20 mouse cellular contexts compared by ENCODE assay signal in the genomic region with DNA sequence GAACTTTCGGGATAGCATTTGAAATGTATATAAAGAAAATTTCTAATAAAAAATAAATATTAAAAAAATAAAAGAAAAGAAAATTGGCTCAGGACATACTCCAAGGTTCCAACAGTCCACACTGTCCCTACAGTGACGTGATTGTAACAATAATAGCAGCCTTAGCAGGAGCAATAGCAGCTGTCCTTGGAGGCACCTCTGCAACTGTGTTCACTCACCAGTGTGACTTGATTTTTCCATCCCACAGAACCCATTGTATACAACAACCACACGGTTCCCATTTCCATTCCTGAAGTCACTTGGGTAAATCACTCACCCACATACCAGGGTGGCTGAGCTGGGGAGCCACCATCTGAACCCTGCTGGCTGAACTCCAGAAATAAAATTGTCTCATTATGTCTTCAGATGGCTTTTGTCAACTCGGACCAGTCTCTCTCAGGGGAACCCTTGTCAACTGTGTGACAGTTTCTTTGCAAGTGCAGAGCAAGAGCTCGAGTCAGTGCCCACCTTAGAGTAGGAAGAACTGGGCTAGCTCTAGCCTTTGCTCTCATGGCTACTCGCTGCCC.
DNase-seq lines count a peak whose midpoint lies in the region; ATAC-seq lines count a peak whose summit lies in the region.
"Had no signal": no experiment of that assay in that cellular context is flagged by ENCODE, and none has a peak within 500 bp of the region (broad histone marks: within the 10 kb centered on the region; RNA-seq: fewer than 3 reads in every experiment).

No protein-coding gene starts in this region.

- H3K36me3 ChIP-seq in midbrain, embryonic 11.5 days (ENCODE audit: control insufficient read depth, insufficient read depth, low read length): no peaks in the 10 kb centered on the region
- no peaks in the 10 kb centered on the region for H3K36me3 ChIP-seq in midbrain, embryonic 15.5 days (replicated peaks)
- H3K36me3 ChIP-seq in forebrain, embryonic 15.5 days: no peaks in the 10 kb centered on the region
- H3K36me3 ChIP-seq in hindbrain, embryonic 15.5 days: no peaks in the 10 kb centered on the region
- H3K36me3 ChIP-seq: embryonic facial prominence, embryonic 15.5 days; G1E; intestine, embryonic 15.5 days; limb, embryonic 12.5 days; midbrain, embryonic 12.5 days; neural tube, embryonic 13.5 days had no signal

- intact Hi-C loops in heart, postnatal 14 days (cut with DNase I): no loop called here

- H3K4me2 ChIP-seq in midbrain, embryonic 11.5 days: no peak overlapping the region
- H3K4me2 ChIP-seq in midbrain, embryonic 15.5 days: no peak overlapping the region
- no peak overlapping the region for H3K4me2 ChIP-seq in forebrain, embryonic 15.5 days (replicated peaks)
- H3K4me2 ChIP-seq in hindbrain, embryonic 15.5 days: no peak overlapping the region
- H3K4me2 ChIP-seq: embryonic facial prominence, embryonic 15.5 days; intestine, embryonic 15.5 days; limb, embryonic 12.5 days; midbrain, embryonic 12.5 days; neural tube, embryonic 13.5 days had no signal

- ATAC-seq in midbrain, embryonic 11.5 days (ENCODE audit: low FRiP score): no peak
- no peak for ATAC-seq in midbrain, embryonic 15.5 days (replicated peaks)
- 0 out of 2 replicates have a peak, but pooled peaks have one; percentile 26 for ATAC-seq in forebrain, embryonic 15.5 days (replicated peaks)
- peak; percentile 55; the same call in 1 of the 2 replicates for ATAC-seq in hindbrain, embryonic 15.5 days (ENCODE audit: low FRiP score, low read depth)
- ATAC-seq: intestine, embryonic 15.5 days had no signal

- no peaks in the 10 kb centered on the region for H3K27me3 ChIP-seq in midbrain, embryonic 11.5 days (ENCODE audit: control insufficient read depth, insufficient read depth, low read length)
- H3K27me3 ChIP-seq in midbrain, embryonic 15.5 days (replicated peaks): no peaks in the 10 kb centered on the region
- H3K27me3 ChIP-seq in forebrain, embryonic 15.5 days: no peaks in the 10 kb centered on the region
- no peaks in the 10 kb centered on the region for H3K27me3 ChIP-seq in hindbrain, embryonic 15.5 days
- H3K27me3 ChIP-seq: embryonic facial prominence, embryonic 15.5 days; intestine, embryonic 15.5 days; limb, embryonic 12.5 days; midbrain, embryonic 12.5 days; neural tube, embryonic 13.5 days had no signal

- H3K9me3 ChIP-seq in midbrain, embryonic 11.5 days (ENCODE audit: control insufficient read depth, low read length): no peaks in the 10 kb centered on the region
- no peaks in the 10 kb centered on the region for H3K9me3 ChIP-seq in midbrain, embryonic 15.5 days
- no peaks in the 10 kb centered on the region for H3K9me3 ChIP-seq in forebrain, embryonic 15.5 days
- H3K9me3 ChIP-seq in hindbrain, embryonic 15.5 days: no peaks in the 10 kb centered on the region
- H3K9me3 ChIP-seq: embryonic facial prominence, embryonic 15.5 days; intestine, embryonic 15.5 days; limb, embryonic 12.5 days; midbrain, embryonic 12.5 days; neural tube, embryonic 13.5 days had no signal

- DNase-seq in heart, adult 8-10 months (ENCODE audit: low spot score): peak; percentile 7
- no peak for DNase-seq in heart, postnatal 14 days
- peak; percentile 61 for DNase-seq in midbrain, embryonic 11.5 days (ENCODE audit: low spot score, missing footprints)
- no peak for DNase-seq in kidney, adult 18-20 months
- no peak for DNase-seq in ovary, adult 18-20 months (ENCODE audit: low spot score)
- DNase-seq: adrenal gland, postnatal 10 days; cerebellum, adult 8-10 months; gastrocnemius, postnatal 36 days; thymus, adult 2 months had no signal

- H3K27ac ChIP-seq in midbrain, embryonic 11.5 days (ENCODE audit: low read depth, low read length): no peak overlapping the region
- H3K27ac ChIP-seq in midbrain, embryonic 15.5 days: no peak overlapping the region
- no peak overlapping the region for H3K27ac ChIP-seq in forebrain, embryonic 15.5 days (replicated peaks)
- no peak overlapping the region for H3K27ac ChIP-seq in hindbrain, embryonic 15.5 days (replicated peaks)
- H3K27ac ChIP-seq: embryonic facial prominence, embryonic 15.5 days; intestine, embryonic 15.5 days; layer of hippocampus, adult 2 months; limb, embryonic 12.5 days; liver, embryonic 14.5 days; midbrain, embryonic 12.5 days; neural tube, embryonic 13.5 days had no signal

- H3K4me1 ChIP-seq in midbrain, embryonic 11.5 days (ENCODE audit: control insufficient read depth, insufficient read depth, low read length): peaks cover 9% of the 10 kb centered on the region; the same call in 1 of the 2 replicates
- peaks cover 24% of the 10 kb centered on the region for H3K4me1 ChIP-seq in midbrain, embryonic 15.5 days
- peaks cover 17% of the 10 kb centered on the region for H3K4me1 ChIP-seq in forebrain, embryonic 15.5 days
- H3K4me1 ChIP-seq in hindbrain, embryonic 15.5 days (replicated peaks): peaks cover 27% of the 10 kb centered on the region
- H3K4me1 ChIP-seq: intestine, embryonic 15.5 days had no signal

- 71% methylated on average over 6 of the region's 6 CpGs for WGBS in midbrain, embryonic 11.5 days
- 53% methylated on average over 6 of the region's 6 CpGs for WGBS in midbrain, embryonic 15.5 days
- WGBS in forebrain, embryonic 15.5 days: 46% methylated on average over 6 of the region's 6 CpGs
- WGBS in hindbrain, embryonic 15.5 days: 44% methylated on average over 6 of the region's 6 CpGs

- H3K4me3 ChIP-seq in midbrain, embryonic 11.5 days (ENCODE audit: low read depth, low read length): no peak overlapping the region
- no peak overlapping the region for H3K4me3 ChIP-seq in midbrain, embryonic 15.5 days
- H3K4me3 ChIP-seq in forebrain, embryonic 15.5 days: no peak overlapping the region
- H3K4me3 ChIP-seq in hindbrain, embryonic 15.5 days: no peak overlapping the region
- H3K4me3 ChIP-seq: embryonic facial prominence, embryonic 15.5 days; intestine, embryonic 15.5 days; layer of hippocampus, adult 2 months; limb, embryonic 12.5 days; midbrain, embryonic 12.5 days; neural tube, embryonic 13.5 days had no signal

- no peak overlapping the region for H3K9ac ChIP-seq in midbrain, embryonic 11.5 days (ENCODE audit: low read length)
- H3K9ac ChIP-seq in midbrain, embryonic 15.5 days: no peak overlapping the region
- no peak overlapping the region for H3K9ac ChIP-seq in forebrain, embryonic 15.5 days (replicated peaks)
- H3K9ac ChIP-seq in hindbrain, embryonic 15.5 days: no peak overlapping the region
- H3K9ac ChIP-seq: embryonic facial prominence, embryonic 15.5 days; intestine, embryonic 15.5 days; limb, embryonic 12.5 days; liver, embryonic 14.5 days; midbrain, embryonic 12.5 days; neural tube, embryonic 13.5 days had no signal

Comparison
In these comparisons a context has a peak if more than half of its experiments do, and no peak if none do; other contexts are left out.
1. DNase-seq: peak in heart, adult 8-10 months (single experiment) and midbrain, embryonic 11.5 days (single experiment); none in heart, postnatal 14 days (0 of 2), kidney, adult 18-20 months (single experiment) and ovary, adult 18-20 months (single experiment).
2. ATAC-seq: peak in forebrain, embryonic 15.5 days (single experiment) and hindbrain, embryonic 15.5 days (single experiment); none in midbrain, embryonic 11.5 days (single experiment) and midbrain, embryonic 15.5 days (single experiment).